Mouse (Mus musculus): Measurements from ENCODE around the gene Cdr2. TPM values are rescaled to one million over a fixed set of nuclear protein-coding genes. Genes with fewer than 3 reads are reported as not detected.

Cdr2 gene
- polyA plus RNA-seq, 1 experiment = 71.7 TPM

GRCm38 (mm10) chr7:121003793-121004418, 21.8 kb upstream of the Cdr2 start:
- H3K4me1 ChIP-seq (ENCODE audit: control insufficient read depth) = no peaks in the 10 kb centered on the region
- H3K36me3 ChIP-seq (ENCODE audit: control insufficient read depth) = no peaks in the 10 kb centered on the region
- H3K27me3 ChIP-seq (ENCODE audit: control insufficient read depth) = peaks cover 9% of the 10 kb centered on the region
- H3K9me3 ChIP-seq (ENCODE audit: control insufficient read depth, low read length) = no peaks in the 10 kb centered on the region
- TF ChIP-seq TAL1 (IDR thresholded peaks at IDR 0.05; ENCODE audit: low read length) (no peak), GATA1 (IDR thresholded peaks at IDR 0.05; ENCODE audit: low read length) (no peak)
- no peak overlapping the region for H3K4me3 ChIP-seq (replicated peaks)

- H3K4me1 ChIP-seq (ENCODE audit: control insufficient read depth) = peaks cover 4% of the 10 kb centered on the region
- no peak overlapping the region for H3K4me3 ChIP-seq (replicated peaks)
- TF ChIP-seq TAL1 (IDR thresholded peaks at IDR 0.05; ENCODE audit: low read length) = no peak
- no peak for TF ChIP-seq GATA1 (IDR thresholded peaks at IDR 0.05; ENCODE audit: low read length)
- no peaks in the 10 kb centered on the region for H3K36me3 ChIP-seq (ENCODE audit: control insufficient read depth)
- H3K27me3 ChIP-seq (ENCODE audit: control insufficient read depth) = peaks cover 9% of the 10 kb centered on the region
- no peaks in the 10 kb centered on the region for H3K9me3 ChIP-seq (ENCODE audit: control insufficient read depth, low read length)
These were observed 20.4 kb upstream of the Cdr2 start for GRCm38 (mm10) chr7:121002407-121002928.

GRCm38 (mm10) chr7:121001879-121002278, 19.8 kb upstream of the Cdr2 start:
- H3K27me3 ChIP-seq (ENCODE audit: control insufficient read depth) = peaks cover 9% of the 10 kb centered on the region
- H3K4me1 ChIP-seq (ENCODE audit: control insufficient read depth) = peaks cover 4% of the 10 kb centered on the region
- no peaks in the 10 kb centered on the region for H3K9me3 ChIP-seq (ENCODE audit: control insufficient read depth, low read length)
- H3K36me3 ChIP-seq (ENCODE audit: control insufficient read depth) = no peaks in the 10 kb centered on the region
- H3K4me3 ChIP-seq (replicated peaks) = no peak overlapping the region
- TF ChIP-seq TAL1 (IDR thresholded peaks at IDR 0.05; ENCODE audit: low read length) = no peak
- TF ChIP-seq GATA1 (IDR thresholded peaks at IDR 0.05; ENCODE audit: low read length) = no peak

GRCm38 (mm10) chr7:121000065-121000822, 18.1 kb upstream of the Cdr2 start:
- H3K4me3 ChIP-seq (replicated peaks) = no peak overlapping the region
- TF ChIP-seq GATA1 (IDR thresholded peaks at IDR 0.05; ENCODE audit: low read length) = no peak
- no peak for TF ChIP-seq TAL1 (IDR thresholded peaks at IDR 0.05; ENCODE audit: low read length)
- H3K36me3 ChIP-seq (ENCODE audit: control insufficient read depth) = no peaks in the 10 kb centered on the region
- no peaks in the 10 kb centered on the region for H3K9me3 ChIP-seq (ENCODE audit: control insufficient read depth, low read length)
- peaks cover 4% of the 10 kb centered on the region for H3K4me1 ChIP-seq (ENCODE audit: control insufficient read depth)
- H3K27me3 ChIP-seq (ENCODE audit: control insufficient read depth) = no peaks in the 10 kb centered on the region

- no peak for TF ChIP-seq GATA1 (IDR thresholded peaks at IDR 0.05; ENCODE audit: low read length)
- peaks cover 3% of the 10 kb centered on the region for H3K27me3 ChIP-seq (ENCODE audit: control insufficient read depth)
These were observed 17.0 kb upstream of the Cdr2 start for GRCm38 (mm10) chr7:120999021-120999530.

GRCm38 (mm10) chr7:120991191-120991590, 9.1 kb upstream of the Cdr2 start:
- Histone ChIP-seq H3K9me3 (ENCODE audit: control insufficient read depth, low read length) (peaks cover 5% of the 10 kb centered on the region), H3K27me3 (ENCODE audit: control insufficient read depth) (peaks cover 23% of the 10 kb centered on the region), H3K4me3 (replicated peaks) (no peak overlapping the region), H3K4me1 (ENCODE audit: control insufficient read depth) (no peaks in the 10 kb centered on the region; the same call in 1 of the 2 replicates), H3K36me3 (ENCODE audit: control insufficient read depth) (no peaks in the 10 kb centered on the region)
- TF ChIP-seq GATA1 (IDR thresholded peaks at IDR 0.05; ENCODE audit: low read length) (no peak), TAL1 (IDR thresholded peaks at IDR 0.05; ENCODE audit: low read length) (no peak)

More at GRCm38 (mm10) chr7:120999021-120999530, 17.0 kb upstream of the Cdr2 start:
- Histone ChIP-seq H3K9me3 (ENCODE audit: control insufficient read depth, low read length) (no peaks in the 10 kb centered on the region), H3K4me3 (replicated peaks) (no peak overlapping the region), H3K4me1 (ENCODE audit: control insufficient read depth) (peaks cover 4% of the 10 kb centered on the region), H3K36me3 (ENCODE audit: control insufficient read depth) (no peaks in the 10 kb centered on the region)

- no peaks in the 10 kb centered on the region for H3K9me3 ChIP-seq (ENCODE audit: control insufficient read depth, low read length)
- H3K27me3 ChIP-seq (ENCODE audit: control insufficient read depth) = peaks cover 47% of the 10 kb centered on the region
- H3K36me3 ChIP-seq (ENCODE audit: control insufficient read depth) = peaks cover 29% of the 10 kb centered on the region
- no peak for TF ChIP-seq GATA1 (IDR thresholded peaks at IDR 0.05; ENCODE audit: low read length)
- TF ChIP-seq TAL1 (IDR thresholded peaks at IDR 0.05; ENCODE audit: low read length) = no peak
- peak overlapping the region; percentile 74 for H3K4me3 ChIP-seq (replicated peaks)
- H3K4me1 ChIP-seq (ENCODE audit: control insufficient read depth) = peaks cover 36% of the 10 kb centered on the region
These were observed 856 bp upstream of the Cdr2 start for GRCm38 (mm10) chr7:120982968-120983367.

GRCm38 (mm10) chr7:120980931-120981924, 884 bp downstream of the Cdr2 start:
- Histone ChIP-seq H3K27me3 (ENCODE audit: control insufficient read depth) (peaks cover 31% of the 10 kb centered on the region), H3K4me1 (ENCODE audit: control insufficient read depth) (peaks cover 52% of the 10 kb centered on the region)

More at GRCm38 (mm10) chr7:120980931-120981924, 884 bp downstream of the Cdr2 start:
- Histone ChIP-seq H3K4me3 (replicated peaks) (peak overlapping the region; percentile 74), H3K9me3 (ENCODE audit: control insufficient read depth, low read length) (no peaks in the 10 kb centered on the region), H3K36me3 (ENCODE audit: control insufficient read depth) (peaks cover 45% of the 10 kb centered on the region)
- TF ChIP-seq GATA1 (IDR thresholded peaks at IDR 0.05; ENCODE audit: low read length) (no peak; the same call in 1 of the 2 replicates), TAL1 (IDR thresholded peaks at IDR 0.05; ENCODE audit: low read length) (no peak)

Measured in erythroblast, embryonic 14.5 days (primary cell).